Mouse (Mus musculus) WW6 (cell line): ENCODE data around the gene Fam83c.

Experiments
- DNase-seq: peaks from one replicate; pipeline ENCODE4 v3.0.0-alpha.2; 2013; ENCODE audit warnings: low read depth, low spot score

Gene Fam83c

DNA sequence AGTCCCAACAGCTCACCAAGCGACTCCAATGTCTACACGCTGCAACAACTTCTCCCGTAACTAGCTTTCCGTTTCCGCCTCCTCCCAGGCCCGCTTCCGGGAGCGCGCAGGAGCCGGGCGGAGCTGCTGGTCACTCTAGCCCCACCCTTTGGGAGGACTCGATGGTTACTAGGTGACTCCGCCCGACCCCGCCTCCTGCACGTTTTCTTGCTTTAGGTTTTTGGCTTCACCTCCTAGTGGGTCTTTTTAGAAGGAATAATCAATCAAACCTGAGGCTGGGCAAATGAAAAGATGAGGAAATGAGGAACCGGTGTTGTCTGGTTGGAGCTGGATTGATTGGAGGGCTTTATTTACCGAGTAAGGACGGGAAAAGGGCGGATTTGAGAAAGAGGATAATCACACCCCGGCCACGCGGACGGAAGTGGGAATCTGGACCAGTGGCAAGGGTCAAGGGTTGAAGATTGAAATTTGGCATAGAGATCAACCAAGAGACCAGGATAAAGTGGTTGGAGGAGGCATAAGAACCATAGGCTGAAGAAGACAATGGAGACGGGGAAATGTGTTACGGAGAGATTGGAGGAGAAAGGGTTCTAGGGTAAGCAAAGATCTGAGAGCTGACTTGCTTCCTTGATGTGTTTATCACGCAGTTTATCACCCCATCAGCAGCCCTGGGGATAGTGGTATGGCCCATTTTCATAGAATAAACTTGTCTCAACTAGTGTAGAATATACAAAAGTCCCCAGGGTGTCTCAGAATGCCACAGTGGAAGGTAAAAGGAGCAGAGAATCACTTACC lies 7.8 kb downstream of the Fam83c start, which contains the start of gene Eif6:
Gene Eif6, minus strand, starts transcription at position 296 of the 795 bp plus-strand sequence.
- DNase-seq, result peak; percentile 83

DNA sequence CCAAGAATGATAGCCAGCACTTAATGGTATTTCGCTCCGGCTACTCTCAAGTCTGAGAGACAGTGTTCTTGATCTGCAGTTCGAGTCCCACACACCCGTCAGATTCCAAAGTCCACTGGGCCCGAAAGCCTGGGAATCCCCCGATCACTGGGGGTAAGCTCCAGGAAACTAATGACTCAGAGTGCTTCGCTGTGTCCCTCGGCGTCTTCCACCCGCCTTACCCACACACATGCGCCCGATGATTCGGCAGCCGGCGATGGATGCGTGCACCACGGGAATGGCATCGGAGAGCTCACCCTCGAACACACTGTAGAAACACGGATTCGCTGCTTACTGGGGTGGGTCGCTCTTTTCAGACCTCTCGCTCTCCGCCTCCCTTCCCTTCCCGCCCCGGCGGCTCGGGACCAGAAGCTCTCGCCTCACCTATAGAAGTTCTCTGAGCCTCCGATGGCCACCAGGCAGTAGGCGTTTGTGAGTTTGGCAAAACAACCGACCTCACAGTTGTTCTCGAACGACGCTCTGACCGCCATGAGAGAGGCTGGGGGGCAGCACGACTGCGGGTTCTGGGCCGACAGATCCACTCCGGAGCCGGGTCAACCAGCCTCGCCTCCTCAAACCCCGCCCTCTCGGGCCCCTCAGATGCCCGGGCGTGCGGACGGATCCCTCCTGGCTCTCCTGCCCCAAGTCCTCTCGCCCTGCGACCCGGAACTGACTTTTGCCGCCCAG lies 8.6 kb downstream of the Fam83c start:
- DNase-seq, result no peak

DNA sequence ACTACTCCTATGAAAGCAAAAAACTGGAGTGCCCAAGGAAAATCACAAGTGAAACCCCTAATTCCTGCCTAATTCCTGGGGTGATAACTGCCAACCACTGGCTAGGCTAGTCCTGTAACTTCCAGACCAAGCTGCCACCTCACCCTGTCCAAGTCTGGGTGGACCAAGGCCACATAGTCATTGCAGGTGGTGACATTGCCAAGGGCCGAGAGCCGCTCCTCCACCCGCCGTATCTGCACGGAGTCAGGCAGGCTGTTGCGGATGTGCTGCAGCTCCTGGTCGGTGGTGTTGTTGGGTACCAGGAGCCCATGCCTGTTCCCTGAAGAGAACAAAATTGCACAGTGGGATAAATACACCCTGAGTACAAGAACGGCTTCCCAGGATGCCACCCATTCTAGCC lies 10.9 kb downstream of the Fam83c start:
- no peak for DNase-seq

DNA sequence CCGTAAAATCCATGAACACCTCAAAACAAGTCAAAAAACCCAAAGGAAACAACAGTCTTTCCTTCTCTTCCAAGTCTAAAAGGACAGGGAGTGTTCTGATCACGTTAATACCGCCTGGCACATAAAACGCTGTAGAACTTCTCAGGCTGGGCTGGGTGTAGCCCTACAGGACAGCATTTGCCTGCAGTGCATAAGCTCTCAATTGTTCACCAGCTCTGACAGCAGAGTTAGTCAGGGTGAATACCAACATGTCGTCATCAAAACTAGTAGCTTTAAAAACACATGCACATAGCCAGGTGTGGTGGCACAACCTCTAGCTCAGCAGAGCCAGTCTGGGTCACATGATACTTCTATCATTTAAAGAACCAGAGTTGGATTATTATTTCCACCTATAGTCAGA lies 13.9 kb downstream of the Fam83c start:
- DNase-seq, result no peak

DNA sequence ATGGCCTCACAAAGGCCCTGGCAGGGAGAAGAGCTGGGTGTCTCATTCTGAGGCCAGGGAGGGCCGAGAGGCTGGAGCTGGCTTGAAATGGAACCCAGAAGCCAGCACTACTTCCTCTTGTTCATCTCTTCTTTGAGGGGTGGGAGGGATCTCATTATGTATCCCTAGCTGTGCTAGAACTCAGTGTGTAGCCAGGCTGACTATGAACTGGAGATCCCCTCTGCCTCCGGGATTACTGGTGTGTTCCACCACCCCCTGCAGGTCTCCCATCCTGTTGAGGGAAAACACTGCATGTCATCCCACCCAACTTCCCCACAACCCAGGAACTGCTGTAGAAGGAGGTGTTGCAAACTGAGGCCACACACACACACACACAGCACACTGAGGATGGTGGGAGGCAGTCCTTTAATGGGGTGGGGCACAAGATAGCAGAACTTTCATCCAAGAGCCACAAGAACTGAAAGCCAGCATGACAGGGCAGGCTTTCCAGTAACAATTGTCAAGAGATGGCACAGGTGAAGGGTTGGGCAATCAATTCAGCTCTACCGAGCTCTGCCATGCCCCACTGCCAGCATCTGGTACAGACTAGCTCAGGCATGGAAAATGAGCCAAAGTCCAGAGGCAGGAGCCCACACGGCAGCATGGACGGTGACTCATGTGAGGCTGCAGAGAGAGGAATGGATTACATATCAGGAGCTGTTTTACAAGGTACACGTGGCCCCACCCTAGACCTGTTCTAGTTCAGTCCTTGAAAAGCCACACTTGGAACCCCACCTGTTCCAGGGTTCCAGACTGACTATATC lies 15.0 kb downstream of the Fam83c start:
- DNase-seq, result no peak

DNA sequence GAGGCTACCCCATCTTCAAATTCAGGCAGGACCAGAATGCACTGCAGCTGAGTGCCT lies 15.4 kb downstream of the Fam83c start, which contains the start of gene BC029722:
Gene BC029722, minus strand, starts transcription at position 35 of the 57 bp plus-strand sequence.
- DNase-seq, result no peak

DNA sequence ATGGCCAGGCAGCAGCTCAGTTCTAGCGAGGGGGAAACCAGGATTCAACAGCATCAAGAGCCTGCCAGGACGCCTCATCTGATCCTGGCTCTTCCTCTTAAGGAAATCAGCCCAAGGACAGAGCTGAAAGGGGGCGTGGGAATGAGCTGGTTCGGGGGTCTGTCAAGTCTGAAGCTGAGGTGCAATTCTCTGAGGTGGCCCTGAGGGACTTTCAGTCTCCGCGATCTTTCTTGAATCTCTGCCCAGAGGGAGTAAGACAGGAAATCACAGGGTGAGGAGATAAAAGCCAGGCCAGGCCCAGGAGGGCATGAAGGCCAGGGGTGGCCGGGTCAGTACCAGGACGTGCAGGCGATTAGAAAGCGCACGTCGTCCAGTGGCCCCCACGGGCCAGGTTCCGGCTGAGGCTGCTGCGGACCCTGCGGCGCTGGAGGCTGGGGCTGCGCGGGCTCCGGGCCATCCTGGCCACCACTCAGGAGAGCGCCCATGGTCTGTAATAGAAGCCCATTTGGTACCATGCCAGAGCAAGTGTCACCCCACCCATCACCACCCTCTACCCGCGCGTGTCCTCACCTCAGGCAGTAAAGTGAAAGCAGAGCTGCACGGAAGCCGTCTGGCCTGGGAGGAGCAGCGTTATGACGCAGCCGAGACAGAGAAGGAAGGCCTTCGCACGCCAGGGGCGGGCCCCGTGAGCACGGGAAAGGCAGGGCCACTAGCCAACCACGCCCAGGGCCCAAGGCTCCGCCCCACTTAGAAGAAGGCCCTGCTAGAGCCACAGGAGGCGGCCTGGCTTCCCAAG lies 15.9 kb downstream of the Fam83c start:
- DNase-seq, result peak; percentile 87

DNA sequence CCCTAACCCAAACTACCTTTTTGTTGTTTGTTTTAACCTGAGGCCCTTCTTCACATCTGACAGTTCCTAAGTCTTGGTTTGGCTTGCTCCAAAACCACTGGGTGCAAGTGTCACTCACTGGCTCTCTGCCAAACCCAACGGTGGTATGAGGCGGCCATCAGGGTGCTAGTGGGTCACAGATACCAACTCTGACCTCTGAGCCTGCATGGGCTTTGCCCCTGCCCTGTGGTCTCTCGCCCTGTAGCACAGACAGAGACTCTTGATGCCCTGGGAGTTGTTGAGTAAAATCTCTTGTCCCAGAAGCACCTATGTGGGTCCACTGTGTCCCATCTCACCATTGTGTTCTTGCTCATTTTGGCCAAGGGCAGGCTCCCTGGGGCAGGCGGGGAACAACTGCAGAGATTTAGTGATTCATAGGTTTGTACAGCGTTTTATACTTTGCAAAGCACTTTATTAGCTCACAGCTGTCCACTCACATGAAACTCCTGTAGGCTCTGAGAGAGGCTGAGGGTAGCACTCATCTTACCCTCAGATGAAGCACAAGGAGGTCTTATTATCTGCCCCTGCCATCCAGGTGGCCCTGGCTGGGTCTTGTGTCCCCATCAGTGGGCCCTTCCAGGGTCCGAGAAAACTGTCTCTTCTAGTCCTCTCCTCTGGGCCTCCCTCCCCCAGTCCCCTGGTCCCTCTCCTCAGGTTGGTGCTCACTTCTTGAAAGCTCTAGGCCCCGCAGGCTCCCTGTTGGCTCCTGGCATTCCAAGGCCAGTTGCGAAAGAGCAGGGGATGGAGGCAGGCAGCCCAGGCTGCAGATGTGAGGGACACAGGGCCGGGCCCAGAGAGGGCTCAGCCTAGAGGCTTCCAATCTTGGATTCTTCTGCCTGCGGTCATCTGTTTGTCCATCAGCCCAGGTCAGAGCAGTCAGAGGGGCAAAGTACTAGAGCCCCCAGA lies 17.1 kb downstream of the Fam83c start:
- DNase-seq, result no peak

DNA sequence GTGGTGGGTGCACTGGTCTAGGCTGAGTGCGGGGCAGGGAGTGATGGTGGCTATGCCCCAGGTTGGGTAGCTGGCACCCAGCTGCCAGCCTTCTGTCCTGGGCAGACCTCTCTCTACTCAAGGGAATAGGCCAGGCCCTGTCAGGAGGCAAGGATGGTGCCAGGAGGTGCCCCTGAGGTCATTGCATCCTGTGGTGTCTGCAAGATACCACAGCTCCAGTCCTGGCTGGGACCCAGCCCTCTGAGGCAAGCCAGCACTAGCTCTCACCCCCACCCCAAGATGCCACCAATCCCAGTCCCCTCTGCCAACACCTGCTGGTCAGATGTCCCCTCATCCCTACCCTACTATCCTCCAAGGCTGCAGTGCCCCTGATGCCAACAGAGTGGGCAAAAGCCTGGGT lies 18.5 kb downstream of the Fam83c start:
- no peak for DNase-seq

DNA sequence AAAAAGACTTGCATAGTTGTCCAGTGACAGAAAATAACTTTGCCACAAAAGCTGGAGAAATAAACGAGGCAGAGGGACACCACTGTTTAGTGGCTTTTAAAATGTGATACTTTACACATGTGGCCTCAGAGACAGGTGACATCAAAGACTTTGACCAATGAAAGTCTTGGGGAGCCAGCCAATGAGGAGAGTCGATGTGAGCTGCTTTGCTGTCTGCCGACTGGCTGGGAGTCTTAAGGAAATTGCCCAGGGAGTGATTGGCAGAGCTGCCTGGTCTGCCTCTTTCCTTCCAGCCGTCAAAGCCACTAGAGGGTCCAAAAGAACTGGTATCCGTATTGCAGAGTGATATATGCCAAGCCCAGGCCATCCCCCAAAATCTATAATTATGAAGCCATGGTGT lies 19.8 kb downstream of the Fam83c start:
- DNase-seq, result no peak

DNA sequence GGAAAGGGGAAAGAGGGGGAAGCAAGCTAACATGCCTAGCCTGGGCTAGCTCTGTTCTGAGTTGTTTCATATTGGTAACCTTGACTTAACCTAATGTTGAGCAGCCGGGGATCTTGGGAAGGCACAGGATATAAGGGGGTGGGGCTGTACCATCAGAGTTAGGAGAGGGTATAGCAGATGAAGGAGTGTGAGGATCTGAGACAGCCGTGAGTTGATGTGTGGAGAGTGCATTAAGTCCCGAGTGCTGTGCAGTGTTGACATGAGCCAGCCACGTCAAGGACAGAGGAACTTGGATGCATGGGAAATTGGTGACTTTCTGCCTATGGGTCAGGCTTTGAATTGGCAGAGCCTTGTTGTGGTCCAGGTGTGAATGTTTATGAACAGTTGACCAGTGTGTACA lies 22.0 kb downstream of the Fam83c start:
- no peak for DNase-seq

DNA sequence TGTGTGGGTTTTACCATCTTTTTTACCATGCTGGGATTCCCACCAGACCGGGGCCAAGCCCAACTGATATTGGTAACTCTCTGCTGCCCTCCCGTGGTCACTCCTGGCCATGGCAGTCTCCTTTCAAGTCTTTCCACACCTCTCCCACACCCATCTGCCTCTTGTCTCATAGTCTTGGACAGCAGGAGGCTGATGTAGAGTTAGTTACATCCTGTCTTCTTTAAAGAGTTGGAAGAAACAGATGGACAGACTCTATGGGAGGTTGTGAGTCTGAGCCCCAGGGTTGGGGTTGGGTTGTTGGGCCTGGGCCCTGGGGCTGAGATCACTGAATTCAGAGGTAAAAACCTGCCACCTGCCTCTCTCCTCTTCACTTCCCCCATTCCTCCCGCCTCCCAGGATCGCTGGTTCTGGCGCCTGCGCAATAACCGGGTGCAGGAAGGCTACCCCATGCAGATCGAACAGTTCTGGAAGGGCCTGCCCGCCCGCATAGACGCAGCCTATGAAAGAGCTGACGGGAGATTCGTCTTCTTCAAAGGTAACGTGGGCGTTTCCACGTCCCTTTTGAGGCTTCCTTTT lies 22.7 kb downstream of the Fam83c start:
- DNase-seq, result peak; percentile 83

DNA sequence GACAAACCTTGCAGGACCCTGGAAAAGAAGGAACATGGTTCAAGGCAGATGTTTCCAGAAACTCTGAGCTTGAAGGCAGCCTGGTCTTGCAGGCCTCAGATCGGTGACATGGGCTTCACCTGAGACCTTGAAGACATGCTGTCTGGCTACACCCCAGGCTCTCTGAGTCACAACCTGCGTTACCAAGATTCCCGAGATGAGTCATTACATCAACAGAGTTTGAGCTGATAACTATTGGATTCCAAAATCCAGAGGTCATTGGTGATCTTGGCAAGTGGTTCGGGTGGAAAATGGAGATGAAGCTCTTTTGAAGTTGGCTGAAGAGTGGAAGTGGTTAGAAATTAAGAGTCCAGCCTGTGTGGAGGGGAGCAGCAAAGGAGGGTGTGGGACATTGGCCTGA lies 25.0 kb downstream of the Fam83c start:
- no peak for DNase-seq

DNA sequence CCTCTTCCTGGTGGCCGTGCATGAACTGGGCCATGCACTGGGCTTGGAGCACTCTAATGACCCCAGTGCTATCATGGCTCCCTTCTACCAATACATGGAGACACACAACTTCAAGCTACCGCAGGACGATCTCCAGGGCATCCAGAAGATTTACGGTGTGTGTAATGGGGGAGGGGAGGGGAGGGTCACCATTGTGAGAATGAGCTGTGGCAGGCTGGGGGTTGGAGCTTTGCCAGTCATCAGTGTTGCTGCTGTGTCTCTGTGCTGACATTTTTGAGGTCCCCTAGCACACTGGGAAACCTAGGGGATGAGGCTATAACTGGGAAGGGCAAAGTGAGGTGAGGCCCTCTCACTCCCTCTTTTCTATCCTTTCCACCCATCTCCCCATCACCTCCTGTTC lies 27.2 kb downstream of the Fam83c start:
- no peak for DNase-seq

DNA sequence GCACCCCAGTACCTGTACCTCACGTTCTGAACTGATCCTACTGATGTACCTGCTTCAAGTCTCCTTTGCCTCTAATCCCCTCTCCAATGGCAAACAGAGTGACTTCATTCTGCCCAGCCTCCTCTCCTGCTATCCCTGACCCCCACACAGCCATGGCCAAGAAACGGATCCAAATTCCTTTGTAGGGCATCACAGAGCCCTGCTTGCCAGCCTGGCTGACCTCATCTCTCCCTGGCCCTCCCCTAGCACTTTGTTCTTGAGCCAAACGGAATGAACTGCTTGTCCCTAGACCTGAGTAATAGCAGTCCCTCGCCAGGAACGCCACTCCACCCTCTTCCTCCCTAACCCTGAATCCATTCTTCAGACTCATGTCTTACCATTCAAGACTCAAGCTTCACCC lies 28.1 kb downstream of the Fam83c start:
- DNase-seq, result no peak

DNA sequence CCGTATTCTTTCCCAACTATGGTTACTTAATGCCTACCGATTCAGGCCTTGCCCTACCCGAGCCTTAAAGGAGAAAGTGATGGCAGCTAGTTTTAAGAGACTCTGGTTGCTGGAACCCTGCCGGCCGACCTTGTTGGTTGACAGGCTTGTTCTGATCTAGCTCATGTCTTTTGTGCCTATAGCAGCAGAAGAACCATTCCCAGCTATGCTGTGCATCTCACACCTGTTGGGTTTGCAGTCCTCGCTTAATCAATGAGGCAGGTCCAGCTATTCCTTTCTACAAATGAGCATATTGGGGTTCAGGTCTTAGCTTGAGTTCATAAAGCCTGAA lies 28.8 kb downstream of the Fam83c start:
- no peak for DNase-seq

DNA sequence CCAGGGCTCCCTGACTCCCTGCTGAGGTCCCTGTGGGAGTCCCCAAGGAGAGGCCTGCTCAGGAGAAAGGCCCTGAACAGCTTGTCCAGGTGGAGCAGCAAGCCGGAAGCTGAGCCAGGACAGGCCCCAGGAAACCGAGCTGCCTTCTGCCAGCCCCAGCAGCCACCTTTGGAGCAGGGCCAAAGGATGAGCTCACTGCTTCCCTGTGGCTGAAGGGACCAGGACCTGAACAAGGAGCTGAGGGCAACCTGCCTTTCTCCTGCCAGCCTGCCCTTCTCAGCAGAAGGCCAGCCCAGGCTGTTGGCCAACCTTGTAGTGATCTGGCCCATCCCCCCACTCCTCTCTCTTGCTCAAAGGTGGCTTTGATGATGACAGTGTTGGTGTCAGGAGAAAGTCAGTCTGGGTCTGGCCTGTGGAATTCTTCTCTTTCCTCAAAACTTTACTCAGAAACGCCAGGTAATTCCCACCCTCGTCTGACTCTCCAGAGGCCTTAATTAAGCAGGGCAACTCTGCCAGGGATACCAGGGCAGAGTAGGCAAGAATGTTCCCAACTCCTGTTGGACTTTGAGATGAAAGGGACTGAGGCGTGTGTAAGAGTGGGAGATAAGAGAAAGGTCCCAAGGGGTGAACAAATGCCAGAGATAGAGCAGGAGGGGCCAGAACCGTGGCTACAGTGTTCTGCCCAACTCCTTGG lies 29.3 kb downstream of the Fam83c start:
- DNase-seq, result no peak

DNA sequence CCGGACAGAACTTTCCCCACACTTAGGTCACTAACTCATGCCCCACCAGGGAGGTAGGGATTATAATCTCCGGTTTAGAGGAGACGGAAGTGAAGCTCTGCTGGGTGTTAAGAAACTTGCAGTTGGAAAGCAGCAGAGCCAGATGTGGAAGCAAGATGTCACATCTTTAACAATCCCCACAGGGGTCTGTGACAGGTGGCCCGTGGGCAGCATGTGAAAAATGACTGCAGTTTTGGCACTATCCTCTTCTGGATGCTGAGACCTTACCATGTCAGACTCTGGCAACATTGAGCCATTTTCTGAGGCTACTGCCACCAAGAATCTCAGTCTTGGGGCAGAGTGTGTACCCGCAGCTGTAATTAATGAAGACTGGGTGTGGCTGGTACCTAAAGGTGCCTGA lies 30.6 kb downstream of the Fam83c start:
- DNase-seq, result no peak

DNA sequence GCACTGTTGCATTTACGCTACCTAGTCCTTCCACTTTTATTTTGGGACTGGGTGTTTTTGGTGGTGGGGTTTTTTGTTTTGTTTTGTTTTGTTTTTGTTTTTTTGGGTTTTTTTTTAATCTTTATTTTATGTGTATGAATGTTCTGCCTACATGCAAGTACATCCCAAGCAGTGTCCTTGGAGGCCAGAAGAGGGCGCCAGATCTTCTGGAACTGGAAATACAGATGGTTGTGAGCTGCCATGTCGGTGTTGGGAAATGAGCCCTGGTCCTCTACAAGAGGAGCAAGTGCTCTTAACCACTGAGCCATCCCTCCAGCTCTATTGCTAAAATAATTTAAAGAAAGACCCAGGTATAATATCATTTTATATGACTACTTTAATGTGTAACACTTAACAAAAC lies 31.9 kb downstream of the Fam83c start:
- DNase-seq, result no peak

DNA sequence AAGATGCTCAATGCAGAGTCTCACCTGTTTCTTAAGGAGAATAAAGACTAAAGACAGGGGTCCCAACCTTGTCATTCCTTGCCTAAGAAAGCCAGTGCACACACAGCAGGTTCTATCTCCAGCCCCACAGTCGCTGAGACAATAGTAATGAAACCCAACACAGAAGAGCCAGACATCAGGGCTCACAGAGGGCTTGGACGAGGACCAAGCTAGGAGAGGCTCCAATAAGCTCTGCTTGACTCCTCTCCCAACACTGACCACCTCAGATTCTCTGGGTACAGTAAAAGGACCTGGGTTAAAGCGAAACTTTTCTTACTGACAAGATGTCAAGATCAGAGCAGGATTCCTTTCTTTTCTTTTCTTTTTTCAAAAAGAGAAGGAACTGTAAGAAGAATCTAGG lies 36.0 kb downstream of the Fam83c start:
- DNase-seq, result no peak
